Mouse (Mus musculus): ENCODE data around the gene Ibtk. TPM values are rescaled to one million over a fixed set of nuclear protein-coding genes. Genes with fewer than 3 reads are reported as not detected.

The Ibtk gene
- total and polyA plus RNA-seq, 3 experiments: 20.0 to 53.7 (median 21.1) TPM

GRCm38 (mm10) chr9:85772280-85772679, 23.1 kb upstream of the Ibtk start:
- Histone ChIP-seq H3K4me3 (ENCODE audit: control insufficient read depth in 1 of 2, insufficient read depth in 1 of 2, low read depth in 2 of 2, low read length in 2 of 2) (no peak overlapping the region), H3K79me2 (ENCODE audit: control insufficient read depth, insufficient read depth, low read length, poor library complexity) (no peaks in the 10 kb centered on the region), H3K4me1 (ENCODE audit: control insufficient read depth in 1 of 2, insufficient read depth in 2 of 2, low read length in 2 of 2) (peaks cover 0 to 2% of the 10 kb centered on the region in 2 experiments; a peak in 1 of 4 replicates), H3K9me3 (replicated peaks; ENCODE audit: insufficient read depth, low read length) (no peaks in the 10 kb centered on the region), H3K9ac (ENCODE audit: control insufficient read depth, low read depth, low read length, poor library complexity, severe bottlenecking) (no peak overlapping the region), H3K36me3 (ENCODE audit: control insufficient read depth in 1 of 2, insufficient read depth in 2 of 2, low read length in 2 of 2) (no peaks in the 10 kb centered on the region), H3K27ac (ENCODE audit: control insufficient read depth, low read depth, low read length) (no peak overlapping the region), H3K27me3 (ENCODE audit: control insufficient read depth in 1 of 2, insufficient read depth in 2 of 2, low read length in 2 of 2) (no peaks in the 10 kb centered on the region)
- TF ChIP-seq KAT2A (conservative IDR thresholded peaks at IDR 0.05; ENCODE audit: low read depth, low read length) (no peak), GABPA (IDR thresholded peaks at IDR 0.05; ENCODE audit: low read depth, low read length) (no peak), E2F4 (IDR thresholded peaks at IDR 0.05; ENCODE audit: borderline replicate concordance, low read depth, low read length) (no peak), CTCF (IDR thresholded peaks at IDR 0.05 in 2 of 3, conservative IDR thresholded peaks at IDR 0.05 in 1 of 3; ENCODE audit: control insufficient read depth in 1 of 3, insufficient read depth in 1 of 3, low read depth in 2 of 3, low read length in 3 of 3, poor library complexity in 1 of 3, severe bottlenecking in 1 of 3) (no peak), POLR2A (IDR thresholded peaks at IDR 0.05; ENCODE audit: control insufficient read depth in 1 of 2, insufficient read depth in 1 of 2, low read depth in 1 of 2, low read length in 2 of 2, poor library complexity in 1 of 2) (no peak), MYB (IDR thresholded peaks at IDR 0.05; ENCODE audit: low read depth, low read length) (no peak), ZNF384 (IDR thresholded peaks at IDR 0.05; ENCODE audit: low read depth, low read length) (no peak), ZC3H11A (IDR thresholded peaks at IDR 0.05; ENCODE audit: low read depth, low read length) (no peak), MAZ (IDR thresholded peaks at IDR 0.05; ENCODE audit: low read depth, low read length) (no peak), MEF2A (IDR thresholded peaks at IDR 0.05; ENCODE audit: extremely low read depth, insufficient replicate concordance, low read depth, low read length, poor library complexity, severe bottlenecking) (no peak), MAX (IDR thresholded peaks at IDR 0.05; ENCODE audit: low read length) (no peak), HCFC1 (IDR thresholded peaks at IDR 0.05; ENCODE audit: low read depth, low read length) (no peak), USF2 (IDR thresholded peaks at IDR 0.05; ENCODE audit: borderline replicate concordance in 1 of 2, insufficient read depth in 1 of 2, low read depth in 1 of 2, low read length in 2 of 2) (no peak)
- DNase-seq (ENCODE audit: low read depth, low spot score): no peak

- H3K4me3 ChIP-seq (ENCODE audit: control insufficient read depth in 1 of 2, insufficient read depth in 1 of 2, low read depth in 2 of 2, low read length in 2 of 2): no peak overlapping the region
- no peak for TF ChIP-seq GATA1 (IDR thresholded peaks at IDR 0.05; ENCODE audit: low read depth, low read length)
- no peak for TF ChIP-seq ZMIZ1 (IDR thresholded peaks at IDR 0.05; ENCODE audit: low read depth, low read length)
- no peak for TF ChIP-seq RCOR1 (IDR thresholded peaks at IDR 0.05; ENCODE audit: low read depth, low read length)
- no peak for TF ChIP-seq POLR2AphosphoS5 (IDR thresholded peaks at IDR 0.05; ENCODE audit: borderline replicate concordance, low read depth, low read length)
- TF ChIP-seq SMC3 (IDR thresholded peaks at IDR 0.05; ENCODE audit: low read depth, low read length): no peak
- no peak for TF ChIP-seq BHLHE40 (IDR thresholded peaks at IDR 0.05; ENCODE audit: borderline replicate concordance, low read depth, low read length)
- TF ChIP-seq MYC (IDR thresholded peaks at IDR 0.05; ENCODE audit: low read depth, low read length): no peak
- no peak for TF ChIP-seq ZC3H11A (IDR thresholded peaks at IDR 0.05; ENCODE audit: low read depth, low read length)
- TF ChIP-seq JUND (IDR thresholded peaks at IDR 0.05; ENCODE audit: low read depth, low read length): no peak
Measured at GRCm38 (mm10) chr9:85771454-85771853, 22.3 kb upstream of the Ibtk start.

More at GRCm38 (mm10) chr9:85771454-85771853, 22.3 kb upstream of the Ibtk start:
- no peak overlapping the region for H3K27ac ChIP-seq (ENCODE audit: control insufficient read depth, low read depth, low read length)
- peaks cover 0 to 2% of the 10 kb centered on the region in 2 experiments; a peak in 1 of 4 replicates for H3K4me1 ChIP-seq (ENCODE audit: control insufficient read depth in 1 of 2, insufficient read depth in 2 of 2, low read length in 2 of 2)
- no peaks in the 10 kb centered on the region for H3K27me3 ChIP-seq (ENCODE audit: control insufficient read depth in 1 of 2, insufficient read depth in 2 of 2, low read length in 2 of 2)
- no peaks in the 10 kb centered on the region for H3K79me2 ChIP-seq (ENCODE audit: control insufficient read depth, insufficient read depth, low read length, poor library complexity)
- no peak for DNase-seq (ENCODE audit: low read depth, low spot score)
- no peak overlapping the region for H3K9ac ChIP-seq (ENCODE audit: control insufficient read depth, low read depth, low read length, poor library complexity, severe bottlenecking)
- H3K36me3 ChIP-seq (ENCODE audit: control insufficient read depth in 1 of 2, insufficient read depth in 2 of 2, low read length in 2 of 2): no peaks in the 10 kb centered on the region
- H3K9me3 ChIP-seq (replicated peaks; ENCODE audit: insufficient read depth, low read length): no peaks in the 10 kb centered on the region

Data from MEL (cell line).